Mouse (Mus musculus) spleen, adult 2 months (tissue): Measurements from ENCODE around the gene Gm20388. TPM values are rescaled to one million over a fixed set of nuclear protein-coding genes. Genes with fewer than 3 reads are reported as not detected.
"Not testable (repeated sequence)": the region's sequence is repeated elsewhere in the genome, so short reads cannot be mapped to it uniquely, and the experiment has no call there.

Experiments
- DNase-seq, 2 experiments: peaks; one replicate each; pipeline versions ENCODE4 v3.0.0 to v3.0.0-alpha.2; 2012 to 2021; ENCODE audit warnings: low spot score in 2 of 2, low read depth in 1 of 2
- H3K27ac ChIP-seq: fragments of 200-500 bp; 2 replicates; pipeline ENCODE4 v1.5.1; 2012; ENCODE audit warnings: low read length, inconsistent platforms; ENCODE audit not compliant: insufficient read depth
- H3K27me3 ChIP-seq: fragments of 200-500 bp; 2 replicates; pipeline ENCODE4 v1.6.1; 2012; ENCODE audit warnings: mild to moderate bottlenecking, moderate library complexity, low read length, inconsistent platforms; ENCODE audit not compliant: control insufficient read depth, insufficient read depth
- H3K36me3 ChIP-seq: fragments of 200-500 bp; 2 replicates; pipeline ENCODE4 v1.6.1; 2012; ENCODE audit warnings: mild to moderate bottlenecking, low read length, inconsistent platforms; ENCODE audit not compliant: control insufficient read depth, insufficient read depth
- H3K4me1 ChIP-seq: fragments of 200-500 bp; 2 replicates; pipeline ENCODE4 v1.6.1; 2011; ENCODE audit warnings: inconsistent platforms; ENCODE audit not compliant: control insufficient read depth, insufficient read depth, insufficient read length
- H3K4me3 ChIP-seq: fragments of 200-500 bp; 2 replicates; pipeline ENCODE4 v1.5.1; 2011; ENCODE audit warnings: mild to moderate bottlenecking, inconsistent platforms; ENCODE audit not compliant: insufficient read depth, insufficient read length; ENCODE audit errors: extremely low read depth
- CTCF ChIP-seq: fragments of 200-500 bp; IDR thresholded peaks from 2 replicates; pipeline ENCODE4 v1.5.1; 2011; ENCODE audit warnings: mild to moderate bottlenecking, inconsistent platforms; ENCODE audit not compliant: insufficient read depth, insufficient read length, insufficient replicate concordance; ENCODE audit errors: extremely low read depth
- POLR2A ChIP-seq: fragments of 200-500 bp; IDR thresholded peaks from 2 replicates; pipeline ENCODE4 v1.6.1; 2011; ENCODE audit warnings: low read depth, low read length, inconsistent platforms
- WGBS: fragments of 180-500 bp; shearing (Covaris S2); methylation state at CpG from one replicate; pipeline ENCODE4 v1.1.7; 2018; 5-methylcytosine and 5-hydroxymethylcytosine counted together
- polyA plus RNA-seq: library from polyadenylated mRNA; depleted of rRNA; stranded (reverse); fragments of >200 nt; gene quantifications from 2 replicates; pipeline ENCODE4 v1.2.3, GENCODE M21; 2012

The Gm20388 gene
- polyA plus RNA-seq, 1 experiment: 26.1 TPM

DNA sequence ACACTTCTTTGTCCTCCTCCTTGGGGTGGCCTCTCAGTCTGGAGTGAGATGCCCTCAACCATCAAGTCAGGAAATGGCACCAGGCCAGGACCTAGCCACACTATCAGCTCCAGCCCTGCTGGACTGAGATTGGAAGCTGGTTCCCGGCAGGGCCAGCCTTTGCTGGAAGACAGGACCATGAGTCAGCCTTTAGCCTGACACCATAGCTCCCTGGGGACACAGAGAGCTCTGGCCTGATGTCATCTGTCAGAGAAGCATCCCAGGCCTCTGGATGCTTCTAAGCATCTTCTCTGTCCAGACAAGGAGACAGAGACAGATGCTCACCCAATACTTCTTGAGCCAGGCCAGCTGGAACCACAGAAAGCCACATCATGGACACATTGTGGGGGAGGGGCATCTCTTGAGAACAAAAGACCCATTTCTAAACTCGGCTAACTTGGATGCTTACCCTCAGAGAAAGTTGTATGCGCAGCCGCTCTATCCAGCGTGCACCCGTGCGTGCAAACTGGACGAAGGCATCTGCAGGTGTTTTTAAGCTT lies 3499.5 kb downstream of the Gm20388 start:
- no peak for TF ChIP-seq POLR2A
- Histone ChIP-seq H3K36me3 (no peaks in the 10 kb centered on the region), H3K4me1 (peaks cover 18% of the 10 kb centered on the region), H3K27me3 (peaks cover 8% of the 10 kb centered on the region), H3K27ac (no peak overlapping the region), H3K4me3 (no peak overlapping the region)
- 57% methylated on average over 8 of the region's 8 CpGs for WGBS
- no peak for DNase-seq

DNA sequence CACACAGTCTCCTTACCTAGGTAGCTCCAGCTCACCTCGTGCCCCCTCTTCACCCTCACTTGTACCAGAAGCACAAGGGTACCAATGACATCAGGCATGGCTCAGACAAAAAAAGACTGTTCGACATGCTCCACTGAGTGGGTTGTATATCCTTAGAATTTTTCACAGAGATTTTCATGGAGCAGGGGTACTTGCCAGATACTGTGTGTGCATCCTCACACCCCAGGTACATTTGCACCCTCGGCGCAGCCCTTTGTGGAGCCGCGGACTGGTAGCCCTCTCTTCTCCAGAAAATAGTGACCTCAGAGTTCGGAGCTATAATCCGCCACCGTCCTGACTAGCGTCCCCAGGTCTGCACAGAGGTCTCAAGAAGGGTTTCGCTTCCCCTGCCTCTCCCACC lies 3500.1 kb downstream of the Gm20388 start:
- H3K27ac ChIP-seq: no peak overlapping the region
- TF ChIP-seq CTCF (no peak), POLR2A (no peak)
- H3K4me3 ChIP-seq: peak overlapping the region; percentile 40; the same call in 1 of the 2 replicates
- H3K27me3 ChIP-seq: peaks cover 8% of the 10 kb centered on the region
- DNase-seq: no peak
- WGBS: 19% methylated on average over 11 of the region's 11 CpGs
- peaks cover 17% of the 10 kb centered on the region for H3K4me1 ChIP-seq
- no peaks in the 10 kb centered on the region for H3K36me3 ChIP-seq

DNA sequence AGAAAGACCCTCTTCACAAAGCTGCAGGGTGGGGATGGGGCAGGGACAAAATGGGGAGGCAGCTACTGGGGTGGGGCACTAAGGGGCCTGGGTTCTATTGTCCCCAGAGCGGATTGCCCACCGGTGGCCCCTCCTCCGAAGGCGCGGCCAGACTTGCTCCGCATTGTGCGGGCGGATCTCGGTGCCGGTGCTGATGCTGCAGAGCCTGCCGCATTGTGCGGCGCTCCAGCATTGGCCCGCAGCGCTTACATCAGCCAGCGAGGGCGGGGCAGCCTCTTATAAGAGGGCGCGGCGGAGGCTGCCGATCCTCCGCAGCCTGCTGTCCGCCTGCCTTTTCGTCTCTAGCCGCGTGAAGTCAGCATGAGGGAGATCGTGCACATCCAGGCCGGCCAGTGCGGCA lies 3500.6 kb downstream of the Gm20388 start, which contains the start of gene Tubb3:
Tubb3 (plus strand) TSS at position 179 of the 400 bp plus-strand sequence.
- under 1% methylated on average over 29 of the region's 29 CpGs for WGBS
- Histone ChIP-seq H3K27me3 (peaks cover 8% of the 10 kb centered on the region), H3K36me3 (no peaks in the 10 kb centered on the region), H3K4me1 (peaks cover 17% of the 10 kb centered on the region), H3K4me3 (peak within 1 kb of the TSS; percentile 40; the same call in 1 of the 2 replicates), H3K27ac (no peak within 1 kb of the TSS)
- TF ChIP-seq CTCF (no peak), POLR2A (no peak)
- DNase-seq: peak; percentile 21 to 34

DNA sequence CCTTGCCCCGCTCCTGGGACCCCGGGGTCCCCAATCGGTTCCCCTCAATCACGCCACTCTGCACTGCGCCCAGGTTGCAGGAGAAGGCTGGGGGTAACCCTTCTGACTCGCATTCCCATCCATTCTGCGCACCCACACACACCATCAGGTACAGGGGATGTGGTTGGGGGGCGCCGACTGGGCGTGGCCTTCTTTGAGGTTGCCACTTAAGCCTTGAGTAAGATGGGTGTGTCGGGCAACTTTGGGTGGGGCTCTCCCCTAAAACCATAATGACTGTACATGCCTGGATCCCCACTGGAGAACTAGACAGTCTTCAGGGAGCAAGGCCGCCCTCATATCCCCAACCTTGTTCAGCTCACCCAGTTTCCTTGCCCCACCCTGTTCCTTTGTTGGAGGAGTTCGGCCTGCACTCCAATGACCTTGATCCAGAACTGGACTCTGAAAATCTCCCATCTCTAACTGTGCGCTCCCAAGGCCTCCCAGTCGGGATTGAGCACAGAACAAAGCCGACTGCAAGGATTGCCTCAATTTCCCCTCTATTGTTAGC lies 3501.2 kb downstream of the Gm20388 start:
- Histone ChIP-seq H3K4me3 (peak overlapping the region; percentile 40; the same call in 1 of the 2 replicates), H3K36me3 (no peaks in the 10 kb centered on the region), H3K27me3 (peaks cover 8% of the 10 kb centered on the region), H3K27ac (no peak overlapping the region), H3K4me1 (peaks cover 17% of the 10 kb centered on the region)
- WGBS: 14% methylated on average over 16 of the region's 16 CpGs
- TF ChIP-seq CTCF (no peak), POLR2A (no peak)
- DNase-seq: no peak

DNA sequence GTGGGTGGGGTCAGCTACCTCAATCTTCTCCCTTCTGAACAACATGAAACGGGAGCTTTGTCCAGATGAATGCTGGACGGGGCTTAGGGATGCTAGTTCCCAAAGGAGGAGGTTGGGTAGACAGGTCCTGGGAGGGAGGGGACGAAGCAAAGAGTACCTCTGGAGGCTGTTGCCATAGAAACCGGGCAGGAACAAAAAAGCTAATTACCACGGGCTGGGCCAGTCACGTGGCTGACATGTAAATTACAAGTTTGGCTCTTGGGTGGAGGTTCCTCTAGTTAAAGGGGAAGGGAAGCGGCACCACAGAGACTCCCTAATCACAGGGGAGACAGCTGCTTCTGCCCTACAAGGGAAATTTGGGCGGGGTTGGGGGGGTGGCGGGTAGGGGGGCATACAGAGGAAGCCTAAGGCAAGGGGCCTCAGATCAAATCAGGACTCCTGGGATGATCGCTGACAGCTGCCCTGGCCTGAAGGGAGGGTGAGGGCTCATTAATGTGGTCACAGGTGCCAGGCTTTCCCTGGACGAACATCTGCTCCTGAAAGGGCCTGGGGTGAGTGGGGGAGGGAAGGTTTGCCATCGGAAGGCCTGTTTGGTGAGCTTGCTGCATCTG lies 3502.0 kb downstream of the Gm20388 start:
- 6% methylated on average over 12 of the region's 12 CpGs for WGBS
- peaks cover 17% of the 10 kb centered on the region for H3K4me1 ChIP-seq
- H3K27me3 ChIP-seq: peaks cover 7% of the 10 kb centered on the region
- no peak overlapping the region; the same call in 1 of the 2 replicates for H3K4me3 ChIP-seq
- TF ChIP-seq POLR2A: no peak
- no peak for TF ChIP-seq CTCF
- H3K36me3 ChIP-seq: no peaks in the 10 kb centered on the region
- no peak overlapping the region for H3K27ac ChIP-seq
- peak in 1 of 2 experiments; percentile 54 for DNase-seq

DNA sequence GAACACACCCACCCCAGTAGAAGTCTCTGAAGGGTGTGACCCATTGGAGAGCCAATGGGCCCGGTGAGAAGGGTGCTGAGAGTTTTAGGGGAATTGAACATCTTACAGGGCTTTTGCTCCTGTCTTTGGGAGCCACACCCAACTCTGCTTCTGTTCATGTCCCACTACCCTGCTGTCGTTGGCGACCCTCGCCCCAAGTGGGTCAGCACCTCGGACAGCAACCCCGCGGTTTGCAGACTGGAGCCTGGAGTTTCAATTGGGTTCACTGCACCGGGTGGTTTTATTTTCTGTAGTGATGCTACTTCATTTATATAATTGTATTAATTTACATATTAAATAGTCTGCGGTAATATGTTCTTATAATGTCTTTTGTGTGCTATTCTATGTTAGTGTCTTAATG lies 3503.6 kb downstream of the Gm20388 start:
- TF ChIP-seq POLR2A (no peak), CTCF (no peak)
- peaks cover 7% of the 10 kb centered on the region for H3K27me3 ChIP-seq
- WGBS: 20% methylated on average over 9 of the region's 9 CpGs
- H3K27ac ChIP-seq: no peak overlapping the region
- no peaks in the 10 kb centered on the region for H3K36me3 ChIP-seq
- DNase-seq: no peak
- no peak overlapping the region for H3K4me3 ChIP-seq
- peaks cover 17% of the 10 kb centered on the region for H3K4me1 ChIP-seq

DNA sequence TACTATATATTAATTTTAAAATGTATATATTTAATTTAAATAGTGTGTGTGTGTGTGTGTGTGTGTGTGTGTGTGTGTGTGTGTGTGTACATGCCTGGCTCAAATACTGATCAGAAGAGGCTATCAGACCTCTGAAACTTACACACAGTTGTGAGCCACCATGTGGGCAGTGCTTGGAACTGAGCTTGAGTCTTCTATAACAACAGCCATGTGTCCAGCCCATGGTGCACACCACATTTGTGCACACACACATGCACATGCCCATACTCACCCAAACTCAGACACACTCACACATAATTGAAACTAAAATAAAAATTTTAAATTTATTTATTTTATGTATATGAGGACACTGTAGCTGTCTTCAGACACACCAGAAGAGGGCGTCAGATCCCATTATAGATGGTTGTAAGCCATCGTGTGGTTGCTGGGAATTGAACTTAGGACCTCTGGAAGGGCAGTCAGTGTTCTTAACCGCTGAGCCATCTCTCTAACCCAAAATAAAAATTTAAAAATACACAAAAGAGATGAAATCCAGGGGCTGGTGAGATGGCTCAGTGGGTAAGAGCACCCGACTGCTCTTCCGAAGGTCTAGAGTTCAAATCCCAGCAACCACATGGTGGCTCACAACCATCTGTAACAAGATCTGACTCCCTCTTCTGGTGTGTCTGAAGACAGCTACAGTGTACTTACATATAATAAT lies 3504.5 kb downstream of the Gm20388 start:
- H3K4me1 ChIP-seq: peaks cover 15% of the 10 kb centered on the region
- H3K27me3 ChIP-seq, DNase-seq, H3K27ac ChIP-seq, H3K4me3 ChIP-seq, H3K36me3 ChIP-seq: not testable (repeated sequence)
- 79% methylated on average over 5 of the region's 5 CpGs for WGBS
